Comparison of ENCODE assay signal across 9 mouse cellular contexts in the genomic region with DNA sequence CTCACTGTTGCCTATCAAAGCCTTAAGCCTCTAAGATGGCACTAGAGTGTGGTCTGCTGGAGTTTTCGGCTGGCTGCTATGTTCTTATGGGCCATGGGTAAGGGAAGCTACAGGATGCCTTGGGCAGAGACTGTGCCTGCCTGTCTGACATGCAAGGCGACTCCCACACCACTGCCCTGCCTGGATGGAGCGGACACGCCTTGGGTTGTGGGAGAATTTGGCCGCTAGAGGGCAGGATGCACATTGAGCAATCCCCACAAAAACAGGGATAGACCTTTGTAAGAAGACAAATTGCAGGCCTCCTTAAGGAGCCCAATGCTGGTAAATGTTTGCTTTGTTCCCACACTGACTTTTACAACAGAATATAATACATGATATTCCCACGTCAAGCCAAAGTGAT.
DNase-seq lines count a peak whose midpoint lies in the region; ATAC-seq and TF ChIP-seq lines count a peak whose summit lies in the region.
"Had no signal": no experiment of that assay in that cellular context is flagged by ENCODE, and none has a peak within 500 bp of the region (broad histone marks: within the 10 kb centered on the region; RNA-seq: fewer than 3 reads in every experiment).

No protein-coding gene starts in this region.

- H3K79me2 ChIP-seq in liver, adult 2 months (ENCODE audit: control insufficient read depth, insufficient read depth, low read length) = no peaks in the 10 kb centered on the region

- peak; percentile 93 for TF ChIP-seq CTCF in liver, adult 2 months (IDR thresholded peaks at IDR 0.05; ENCODE audit: low read depth, low read length)

- no peak overlapping the region for H3K4me2 ChIP-seq in embryonic facial prominence, embryonic 14.5 days (ENCODE audit: low read depth, low read length)
- no peak overlapping the region for H3K4me2 ChIP-seq in kidney, embryonic 15.5 days
- H3K4me2 ChIP-seq: heart, embryonic 13.5 days had no signal

- no peaks in the 10 kb centered on the region for H3K4me1 ChIP-seq in embryonic facial prominence, embryonic 14.5 days (ENCODE audit: control insufficient read depth, insufficient read depth, low read length)
- H3K4me1 ChIP-seq in kidney, embryonic 15.5 days = peaks cover 4% of the 10 kb centered on the region; the same call in 1 of the 2 replicates
- H3K4me1 ChIP-seq in liver, adult 2 months (ENCODE audit: control insufficient read depth, insufficient read depth, low read length) = no peaks in the 10 kb centered on the region
- H3K4me1 ChIP-seq: heart, embryonic 13.5 days had no signal

- H3K27ac ChIP-seq in embryonic facial prominence, embryonic 14.5 days (replicated peaks; ENCODE audit: low read depth, low read length) = no peak overlapping the region
- no peak overlapping the region for H3K27ac ChIP-seq in kidney, embryonic 15.5 days
- no peak overlapping the region for H3K27ac ChIP-seq in liver, adult 2 months (replicated peaks; ENCODE audit: insufficient read depth, low read depth, low read length)
- H3K27ac ChIP-seq: heart, embryonic 13.5 days had no signal

- DNase-seq in CD8-positive naive resting alpha-beta T cell, adult 2 months (ENCODE audit: low read depth in 2 of 2, low spot score in 2 of 2) = peak; percentile 11 to 24
- DNase-seq in adrenal gland, postnatal 36 days = peak; percentile 81 to 86
- peak; percentile 74 for DNase-seq in embryonic facial prominence, embryonic 14.5 days (ENCODE audit: low spot score)
- DNase-seq in heart, adult 9 months (ENCODE audit: low spot score in 2 of 2) = peak; percentile 37 to 62
- peak; percentile 51 for DNase-seq in liver, adult 2 months (ENCODE audit: extremely low read depth, low read depth, low spot score)
- peak; percentile 41 for DNase-seq in ovary, postnatal 10 days (ENCODE audit: low spot score)
- peak; percentile 63 for DNase-seq in thymus, postnatal 0 days (ENCODE audit: low spot score)

- no peaks in the 10 kb centered on the region for H3K9me3 ChIP-seq in embryonic facial prominence, embryonic 14.5 days (ENCODE audit: control insufficient read depth, low read length)
- no peaks in the 10 kb centered on the region for H3K9me3 ChIP-seq in kidney, embryonic 15.5 days (replicated peaks)
- H3K9me3 ChIP-seq: heart, embryonic 13.5 days had no signal

- no peaks in the 10 kb centered on the region for H3K27me3 ChIP-seq in embryonic facial prominence, embryonic 14.5 days (replicated peaks; ENCODE audit: control insufficient read depth, insufficient read depth, low read length)
- peaks cover 19% of the 10 kb centered on the region for H3K27me3 ChIP-seq in kidney, embryonic 15.5 days
- no peaks in the 10 kb centered on the region for H3K27me3 ChIP-seq in liver, adult 2 months (ENCODE audit: control insufficient read depth, insufficient read depth, low read length)

- no peak for TF ChIP-seq POLR2A in liver, adult 2 months (IDR thresholded peaks at IDR 0.05; ENCODE audit: extremely low read depth, insufficient read depth, low read length)

- H3K4me3 ChIP-seq in embryonic facial prominence, embryonic 14.5 days (ENCODE audit: low read depth, low read length) = no peak overlapping the region
- no peak overlapping the region for H3K4me3 ChIP-seq in kidney, embryonic 15.5 days (replicated peaks)
- no peak overlapping the region for H3K4me3 ChIP-seq in liver, adult 2 months (ENCODE audit: insufficient read depth, low read depth, low read length)
- H3K4me3 ChIP-seq: heart, embryonic 13.5 days had no signal

- WGBS in embryonic facial prominence, embryonic 14.5 days = 12% methylated on average over 6 of the region's 6 CpGs
- 11% methylated on average over 6 of the region's 6 CpGs for WGBS in kidney, embryonic 15.5 days
- WGBS in liver, adult 2 months = 18% methylated on average over 6 of the region's 6 CpGs

- no peak overlapping the region for H3K9ac ChIP-seq in embryonic facial prominence, embryonic 14.5 days (ENCODE audit: low read depth, low read length)
- H3K9ac ChIP-seq in kidney, embryonic 15.5 days = no peak overlapping the region
- no peak overlapping the region for H3K9ac ChIP-seq in liver, adult 2 months (ENCODE audit: low read depth, low read length)
- H3K9ac ChIP-seq: heart, embryonic 13.5 days had no signal

- ATAC-seq in embryonic facial prominence, embryonic 14.5 days (ENCODE audit: low read depth) = peak; percentile 75
- peak; percentile 69; the same call in 1 of the 2 replicates for ATAC-seq in kidney, embryonic 15.5 days (replicated peaks; ENCODE audit: low FRiP score)

- H3K36me3 ChIP-seq in embryonic facial prominence, embryonic 14.5 days (ENCODE audit: control insufficient read depth, insufficient read depth, low read length) = no peaks in the 10 kb centered on the region
- H3K36me3 ChIP-seq in kidney, embryonic 15.5 days = no peaks in the 10 kb centered on the region
- no peaks in the 10 kb centered on the region for H3K36me3 ChIP-seq in liver, adult 2 months (ENCODE audit: control insufficient read depth, insufficient read depth, low read length)
- H3K36me3 ChIP-seq: heart, embryonic 13.5 days had no signal

Comparison
In these comparisons a context has a peak if more than half of its experiments do, and no peak if none do; other contexts are left out.
1. DNase-seq: peak in every context shown above with its lines; median percentile 84 in adrenal gland, postnatal 36 days; 74 in embryonic facial prominence, embryonic 14.5 days; 63 in thymus, postnatal 0 days; 51 in liver, adult 2 months; 50 in heart, adult 9 months; 41 in ovary, postnatal 10 days; 18 in CD8-positive naive resting alpha-beta T cell, adult 2 months.